Mouse (Mus musculus): ENCODE data around the gene Pold2.

GRCm38 (mm10) chr11:5837251-5838246, 40.5 kb downstream of the Pold2 start, which contains the start of gene Polm:
- TF ChIP-seq CTCF (IDR thresholded peaks at IDR 0.05; ENCODE audit: low read depth, low read length) (peak; percentile 43), POLR2A (IDR thresholded peaks at IDR 0.05; ENCODE audit: insufficient read depth, low read length) (peak; percentile 48), EP300 (IDR thresholded peaks at IDR 0.05; ENCODE audit: insufficient read depth, low read depth, low read length) (no peak)

All from ES-Bruce4 (cell line).